Mouse (Mus musculus) heart, postnatal 0 days (tissue): ENCODE data around the gene Akt2.

ENCODE experiments used
- CTCF ChIP-seq: IDR thresholded peaks from 2 replicates; pipeline ENCODE4 v1.5.1; 2016; ENCODE audit warnings: antibody characterized with exemption, control low read depth, low read depth
- EP300 ChIP-seq: IDR thresholded peaks from 2 replicates; pipeline ENCODE4 v1.6.1; 2016; ENCODE audit warnings: antibody characterized with exemption, low read depth

- TF ChIP-seq CTCF (no peak), EP300 (no peak)
Measured at GRCm38 (mm10) chr7:27646516-27646915, 55.2 kb downstream of the Akt2 start.
